Comparison of ENCODE assay signal across 19 mouse cellular contexts in genomic region chr17:86603848-86604444, GRCm38 (mm10).
DNase-seq lines count a peak whose midpoint lies in the region; ATAC-seq lines count a peak whose summit lies in the region.
"Had no signal": no experiment of that assay in that cellular context is flagged by ENCODE, and none has a peak within 500 bp of the region (broad histone marks: within the 10 kb centered on the region; RNA-seq: fewer than 3 reads in every experiment).

No protein-coding gene starts in this region.

- H3K4me2 ChIP-seq in hindbrain, embryonic 14.5 days (replicated peaks): no peak overlapping the region
- H3K4me2 ChIP-seq: liver, embryonic 12.5 days; lung, embryonic 14.5 days; midbrain, embryonic 12.5 days; neural tube, embryonic 13.5 days had no signal

- H3K4me3 ChIP-seq in hindbrain, embryonic 14.5 days (replicated peaks; ENCODE audit: low read length): no peak overlapping the region
- H3K4me3 ChIP-seq: gastrocnemius, adult 2 months; heart, adult 2 months; liver, embryonic 12.5 days; midbrain, embryonic 12.5 days; neural tube, embryonic 13.5 days had no signal

- 86% methylated on average over 5 of the region's 5 CpGs for WGBS in hindbrain, embryonic 14.5 days

- no peak overlapping the region for H3K9ac ChIP-seq in hindbrain, embryonic 14.5 days
- H3K9ac ChIP-seq: liver, embryonic 12.5 days; lung, embryonic 14.5 days; midbrain, embryonic 12.5 days; neural tube, embryonic 13.5 days had no signal

- no peak for ATAC-seq in cerebellum, adult (ENCODE audit: insufficient number of reproducible peaks, low FRiP score, low TSS enrichment)
- no peak for ATAC-seq in hindbrain, embryonic 14.5 days (ENCODE audit: low FRiP score)
- ATAC-seq: forebrain, embryonic 14.5 days; inflammation-experienced regulatory T-cells, adult 6 months; liver, embryonic 12.5 days had no signal

- H3K4me1 ChIP-seq in hindbrain, embryonic 14.5 days (replicated peaks; ENCODE audit: control insufficient read depth, insufficient read depth, low read length): no peaks in the 10 kb centered on the region
- H3K4me1 ChIP-seq: midbrain, embryonic 12.5 days; neural tube, embryonic 13.5 days had no signal

- DNase-seq in cerebellum, adult 11-12 months: peak; percentile 23
- DNase-seq in left cerebral cortex, postnatal 4 days: peak; percentile 41
- DNase-seq in left cerebral cortex, postnatal 36 days (ENCODE audit: low spot score in 2 of 2): no peak
- peak; percentile 33 for DNase-seq in cerebellum, adult 9-10 months
- DNase-seq in gonadal fat pad, adult 2 months (ENCODE audit: low read depth): peak; percentile 77
- DNase-seq in embryo, embryonic 10 days (ENCODE audit: low spot score): no peak
- no peak for DNase-seq in hindbrain, embryonic 14.5 days (ENCODE audit: low spot score)
- DNase-seq: gastrocnemius, adult 2 months; heart, adult 2 months; lung, embryonic 14.5 days; retina, postnatal 1 day; right cerebral cortex, postnatal 4 days; thymus, postnatal 14 days had no signal

- H3K27ac ChIP-seq in hindbrain, embryonic 14.5 days: no peak overlapping the region
- H3K27ac ChIP-seq: gastrocnemius, adult 2 months; heart, adult 2 months; liver, embryonic 12.5 days; midbrain, embryonic 12.5 days; neural tube, embryonic 13.5 days had no signal

- H3K36me3 ChIP-seq in hindbrain, embryonic 14.5 days (replicated peaks; ENCODE audit: control insufficient read depth, insufficient read depth): no peaks in the 10 kb centered on the region
- H3K36me3 ChIP-seq: liver, embryonic 12.5 days; midbrain, embryonic 12.5 days; neural tube, embryonic 13.5 days had no signal

- H3K9me3 ChIP-seq in hindbrain, embryonic 14.5 days (ENCODE audit: control insufficient read depth, low read length): no peaks in the 10 kb centered on the region
- H3K9me3 ChIP-seq: liver, embryonic 12.5 days; midbrain, embryonic 12.5 days; neural tube, embryonic 13.5 days had no signal

- no peaks in the 10 kb centered on the region for H3K27me3 ChIP-seq in hindbrain, embryonic 14.5 days (ENCODE audit: control insufficient read depth, insufficient read depth, low read length)
- H3K27me3 ChIP-seq: liver, embryonic 12.5 days; midbrain, embryonic 12.5 days; neural tube, embryonic 13.5 days had no signal

- intact Hi-C loops in left cerebral cortex, postnatal 4 days (cut with DNase I): no loop called here
- intact Hi-C loops in left cerebral cortex, postnatal 36 days (cut with DNase I): no loop called here

Comparison
In these comparisons a context has a peak if more than half of its experiments do, and no peak if none do; other contexts are left out.
1. DNase-seq: peak in cerebellum, adult 11-12 months (single experiment), left cerebral cortex, postnatal 4 days (single experiment), cerebellum, adult 9-10 months (single experiment) and gonadal fat pad, adult 2 months (single experiment); none in left cerebral cortex, postnatal 36 days (0 of 2), embryo, embryonic 10 days (single experiment) and hindbrain, embryonic 14.5 days (single experiment).